In the genomic region with DNA sequence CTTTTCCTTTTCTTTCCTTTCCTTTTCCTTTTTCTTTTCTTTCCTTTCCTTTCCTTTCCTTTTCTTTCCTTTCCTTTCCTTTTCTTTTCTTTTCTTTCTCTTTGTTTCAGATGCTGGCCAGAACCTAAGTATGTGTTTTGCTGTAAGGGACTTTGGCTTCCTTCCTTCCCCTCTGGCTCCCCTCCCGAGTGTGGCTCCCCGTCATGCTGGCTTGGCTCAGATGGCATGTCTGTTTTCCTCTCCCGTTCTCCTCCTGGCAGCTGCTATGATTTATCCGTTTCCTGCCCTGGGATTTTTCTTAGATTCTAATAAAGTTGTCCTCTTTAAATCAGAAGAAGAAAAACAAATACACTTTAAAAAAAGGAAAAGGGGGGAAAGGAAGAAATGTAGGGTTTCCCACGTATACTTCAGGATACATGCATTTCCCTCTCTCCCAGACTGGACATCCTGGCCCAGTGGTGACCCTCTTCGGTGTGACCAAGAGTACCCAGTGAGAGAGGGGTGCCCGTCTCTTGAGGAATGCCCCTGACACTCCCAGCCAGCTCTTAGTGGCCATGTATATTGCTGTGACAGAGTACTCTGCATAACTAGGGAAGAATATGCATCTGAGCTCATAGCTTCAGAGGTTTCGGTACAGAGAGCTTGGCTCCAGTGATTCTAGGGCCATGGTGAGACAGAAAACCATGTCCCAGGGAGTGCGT, we compare ENCODE assay signal across 8 mouse cellular contexts.
DNase-seq lines count a peak whose midpoint lies in the region; ATAC-seq lines count a peak whose summit lies in the region.

No protein-coding gene starts in this region.

- H3K27ac ChIP-seq in midbrain, embryonic 12.5 days (replicated peaks): 0 out of 2 replicates have a peak overlapping the region, but pooled peaks have one; percentile 3
- no peak overlapping the region for H3K27ac ChIP-seq in midbrain, embryonic 10.5 days (replicated peaks)
- H3K27ac ChIP-seq in intestine, embryonic 16.5 days (ENCODE audit: low read length): peak overlapping the region; percentile 68; the same call in 1 of the 2 replicates

- no peak overlapping the region for H3K4me2 ChIP-seq in midbrain, embryonic 12.5 days (replicated peaks)
- no peak overlapping the region for H3K4me2 ChIP-seq in intestine, embryonic 16.5 days (ENCODE audit: low read depth, low read length)

- H3K9ac ChIP-seq in midbrain, embryonic 12.5 days (replicated peaks): no peak overlapping the region
- no peak overlapping the region for H3K9ac ChIP-seq in intestine, embryonic 16.5 days (ENCODE audit: low read depth, low read length)

- no peak overlapping the region for H3K4me3 ChIP-seq in midbrain, embryonic 12.5 days
- H3K4me3 ChIP-seq in midbrain, embryonic 10.5 days: no peak overlapping the region
- no peak overlapping the region for H3K4me3 ChIP-seq in intestine, embryonic 16.5 days (ENCODE audit: low read length)

- no peak for DNase-seq in midbrain, embryonic 10.5 days (ENCODE audit: low spot score)
- DNase-seq in gastrocnemius, postnatal 25 days: peak; percentile 79
- DNase-seq in left cerebral cortex, postnatal 4 days: peak; percentile 88
- DNase-seq in natural killer cell, adult 2 months (ENCODE audit: low spot score in 2 of 2): no peak

- H3K36me3 ChIP-seq in midbrain, embryonic 12.5 days: no peaks in the 10 kb centered on the region
- H3K36me3 ChIP-seq in midbrain, embryonic 10.5 days: peaks cover 13% of the 10 kb centered on the region; the same call in 1 of the 2 replicates
- H3K36me3 ChIP-seq in intestine, embryonic 16.5 days (ENCODE audit: control insufficient read depth, insufficient read depth, low read length): no peaks in the 10 kb centered on the region

- no peak for ATAC-seq in midbrain, embryonic 12.5 days (ENCODE audit: low FRiP score, low read depth)
- ATAC-seq in cerebellum, adult (ENCODE audit: insufficient number of reproducible peaks, low FRiP score, low TSS enrichment): peak; percentile 47; the same call in 1 of the 2 replicates
- ATAC-seq in intestine, embryonic 16.5 days: no peak
- no peak for ATAC-seq in erythroid progenitor cell, adult 5-6 weeks (replicated peaks; ENCODE audit: low FRiP score, poor library complexity, severe bottlenecking)

- WGBS in midbrain, embryonic 12.5 days: 87% methylated on average over 9 of the region's 9 CpGs
- 84% methylated on average over 9 of the region's 9 CpGs for WGBS in midbrain, embryonic 10.5 days
- 59% methylated on average over 9 of the region's 9 CpGs for WGBS in intestine, embryonic 16.5 days

- intact Hi-C loops in left cerebral cortex, postnatal 4 days (cut with DNase I): no loop called here

- H3K4me1 ChIP-seq in midbrain, embryonic 12.5 days: peaks cover 16% of the 10 kb centered on the region; the same call in 1 of the 2 replicates
- H3K4me1 ChIP-seq in midbrain, embryonic 10.5 days: peaks cover 17% of the 10 kb centered on the region
- H3K4me1 ChIP-seq in intestine, embryonic 16.5 days (ENCODE audit: control insufficient read depth, insufficient read depth, low read length): peaks cover 47% of the 10 kb centered on the region

- no peaks in the 10 kb centered on the region for H3K27me3 ChIP-seq in midbrain, embryonic 12.5 days
- no peaks in the 10 kb centered on the region for H3K27me3 ChIP-seq in midbrain, embryonic 10.5 days (ENCODE audit: low read depth, poor library complexity, severe bottlenecking)
- no peaks in the 10 kb centered on the region for H3K27me3 ChIP-seq in intestine, embryonic 16.5 days (replicated peaks; ENCODE audit: control insufficient read depth, insufficient read depth, low read length)

- H3K9me3 ChIP-seq in midbrain, embryonic 12.5 days: no peaks in the 10 kb centered on the region
- no peaks in the 10 kb centered on the region for H3K9me3 ChIP-seq in midbrain, embryonic 10.5 days (replicated peaks)
- no peaks in the 10 kb centered on the region for H3K9me3 ChIP-seq in intestine, embryonic 16.5 days (ENCODE audit: control insufficient read depth, low read length)

Comparison
In these comparisons a context has a peak if more than half of its experiments do, and no peak if none do; other contexts are left out.
1. DNase-seq: peak in gastrocnemius, postnatal 25 days (single experiment) and left cerebral cortex, postnatal 4 days (single experiment); none in midbrain, embryonic 10.5 days (single experiment) and natural killer cell, adult 2 months (0 of 2).